Mouse (Mus musculus): ENCODE data around the gene Dock1.

Gene Dock1

GRCm38 (mm10) chr7:134961608-134962007 is 291.2 kb downstream of the Dock1 start:
- no peak for DNase-seq (ENCODE audit: low spot score)

DNA sequence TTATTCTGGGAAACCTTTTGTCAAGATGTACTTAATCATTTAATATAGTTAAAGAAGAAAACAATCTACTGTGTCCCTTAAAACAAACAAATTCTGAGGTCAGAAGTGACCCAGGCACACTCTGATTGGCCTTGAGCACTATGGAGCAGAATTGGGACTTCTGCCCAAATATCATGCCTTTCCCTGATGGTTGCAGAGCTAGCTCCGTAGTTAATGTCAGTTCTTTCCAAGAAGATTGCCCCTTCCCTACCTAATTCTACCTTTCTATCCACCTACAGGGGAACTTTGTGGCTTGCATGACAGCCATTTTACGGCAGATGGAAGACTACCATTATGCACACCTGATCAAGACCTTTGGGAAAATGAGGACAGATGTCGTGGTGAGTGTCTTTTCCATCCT is 319.8 kb downstream of the Dock1 start:
- no peak for DNase-seq (ENCODE audit: low spot score)

- DNase-seq (ENCODE audit: low spot score) = no peak
Measured at GRCm38 (mm10) chr7:134990911-134991310, 320.5 kb downstream of the Dock1 start.

DNA sequence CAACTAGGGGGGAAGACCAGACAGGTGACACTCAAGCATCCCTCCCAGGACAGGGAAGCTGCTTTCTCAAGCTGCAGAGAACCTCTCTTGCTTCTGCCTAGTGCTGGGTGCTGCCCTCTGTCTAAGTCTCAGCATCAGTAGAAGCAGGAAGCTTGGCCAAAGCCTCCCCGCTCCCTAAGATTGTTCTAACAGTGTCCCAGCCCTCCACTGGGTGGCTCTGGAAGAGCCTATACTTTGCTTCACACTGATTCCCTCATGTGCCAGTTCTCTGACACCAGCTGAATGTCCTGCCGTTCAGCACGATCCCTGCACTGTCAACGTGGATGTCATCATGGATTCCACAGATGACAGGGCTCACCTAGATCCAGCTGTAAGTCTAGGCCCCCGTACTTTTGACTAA is 324.5 kb downstream of the Dock1 start:
- peak; percentile 4 for DNase-seq (ENCODE audit: low spot score)

DNA sequence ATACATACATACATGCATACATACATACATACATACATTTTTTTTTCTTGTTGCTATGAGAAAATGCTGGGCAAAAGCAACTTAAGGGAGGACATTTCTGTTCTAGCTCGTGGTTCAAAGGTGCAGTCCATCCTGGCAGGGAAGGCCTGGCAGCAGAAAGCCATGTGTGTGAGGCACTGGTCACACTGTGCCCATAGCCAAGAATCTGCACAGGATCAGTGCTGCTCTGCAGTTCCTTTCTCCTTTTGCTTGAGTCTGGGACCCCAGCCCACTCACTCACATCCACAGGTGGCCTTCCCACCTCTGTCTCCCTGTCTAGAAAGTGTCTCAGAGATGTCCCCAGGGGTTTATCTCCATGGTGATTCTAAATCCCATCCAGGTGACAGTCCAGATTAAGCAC is 331.8 kb downstream of the Dock1 start:
- DNase-seq (ENCODE audit: low spot score) = no peak

GRCm38 (mm10) chr7:135002891-135003290 is 332.4 kb downstream of the Dock1 start:
- DNase-seq (ENCODE audit: low spot score) = no peak

- DNase-seq (ENCODE audit: low spot score) = no peak
Measured at GRCm38 (mm10) chr7:135005964-135006560, 335.6 kb downstream of the Dock1 start.

- no peak for DNase-seq (ENCODE audit: low spot score)
Measured at GRCm38 (mm10) chr7:135008021-135008420, 337.6 kb downstream of the Dock1 start.

DNA sequence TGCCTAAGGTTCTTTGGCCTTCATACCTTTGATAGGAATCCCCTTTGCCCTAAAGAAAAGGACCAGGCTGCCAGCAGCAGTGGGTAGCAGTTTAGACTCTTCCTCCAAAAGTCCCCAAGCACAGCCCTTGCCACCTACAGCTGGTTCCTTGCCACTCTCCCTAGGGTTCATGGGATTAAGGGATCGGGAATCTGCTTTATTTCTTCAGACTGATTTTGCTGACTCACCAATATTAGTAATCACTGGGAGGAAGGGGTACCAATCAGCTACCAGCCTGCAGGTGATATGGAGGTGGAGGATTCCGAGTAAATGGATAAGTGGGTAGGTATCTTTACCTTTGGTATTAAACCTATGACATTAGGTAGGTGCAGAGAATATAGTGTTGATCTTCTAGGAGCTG is 340.5 kb downstream of the Dock1 start:
- no peak for DNase-seq (ENCODE audit: low spot score)

GRCm38 (mm10) chr7:135017531-135017930 is 347.1 kb downstream of the Dock1 start:
- no peak for DNase-seq (ENCODE audit: low spot score)

GRCm38 (mm10) chr7:135020762-135021161 is 350.3 kb downstream of the Dock1 start:
- DNase-seq (ENCODE audit: low spot score) = no peak

- no peak for DNase-seq (ENCODE audit: low spot score)
Measured at GRCm38 (mm10) chr7:135021544-135022100, 351.2 kb downstream of the Dock1 start.

- no peak for DNase-seq (ENCODE audit: low spot score)
Measured at GRCm38 (mm10) chr7:135024531-135024930, 354.1 kb downstream of the Dock1 start.

DNA sequence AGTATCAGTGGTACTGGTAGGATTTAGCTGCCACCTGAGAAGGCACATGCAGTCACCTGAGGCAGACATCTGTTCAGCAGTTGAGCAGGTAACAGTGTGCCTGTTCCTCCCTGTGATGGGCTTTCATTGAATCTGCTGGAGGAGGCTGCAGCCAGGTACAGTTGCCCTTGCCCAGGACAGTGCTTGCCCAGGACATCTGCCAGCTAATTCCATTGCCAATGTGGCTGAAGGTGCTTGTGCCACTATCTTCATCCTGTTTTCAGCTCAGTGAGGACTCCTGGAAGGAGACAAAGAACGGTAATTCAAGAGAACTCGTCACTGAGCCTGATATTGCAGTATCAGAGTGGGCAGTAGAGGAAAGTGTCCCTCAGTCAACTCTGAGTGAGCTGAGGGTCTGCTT is 358.3 kb downstream of the Dock1 start:
- DNase-seq (ENCODE audit: low spot score) = no peak

DNA sequence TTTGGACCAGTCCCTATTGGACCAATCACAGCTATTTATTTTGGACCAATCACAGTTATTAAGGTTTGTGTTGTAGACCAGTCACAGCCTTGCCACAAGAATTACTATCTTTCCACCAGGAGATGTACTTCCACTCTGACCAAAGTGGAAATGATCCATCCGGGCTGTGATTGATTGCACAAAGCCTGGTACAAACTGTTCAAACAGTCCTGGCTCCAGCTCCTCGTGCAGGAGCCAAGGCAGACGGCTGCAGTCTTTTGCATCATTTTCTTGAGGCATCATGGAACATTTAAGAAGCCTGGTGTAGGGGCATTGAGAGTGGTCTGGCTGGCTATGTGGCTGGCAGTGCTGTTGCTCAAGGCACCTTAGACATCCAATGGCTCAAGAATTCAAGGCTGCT is 358.7 kb downstream of the Dock1 start:
- DNase-seq (ENCODE audit: low spot score) = no peak

- DNase-seq (ENCODE audit: low spot score) = no peak
Measured at GRCm38 (mm10) chr7:135031466-135031865, 361.0 kb downstream of the Dock1 start.

DNA sequence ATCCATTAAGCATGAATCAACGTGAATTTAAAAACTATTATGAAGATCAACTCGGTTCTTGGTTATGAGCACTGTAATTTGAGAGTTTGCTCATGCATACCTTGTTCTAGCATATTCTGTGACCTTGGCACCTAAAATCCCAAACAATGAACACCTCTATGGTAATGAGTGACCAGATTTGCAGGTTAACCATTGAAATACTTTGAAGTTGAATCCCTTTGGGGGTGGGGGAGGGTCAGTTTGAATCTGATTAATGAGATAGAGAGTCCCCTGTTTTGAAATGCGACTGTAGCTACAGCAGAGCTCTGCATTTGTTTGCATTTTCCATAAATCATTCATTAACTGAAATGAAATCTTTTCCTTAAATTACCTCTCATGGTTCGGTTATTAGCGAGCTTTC is 364.4 kb downstream of the Dock1 start:
- no peak for DNase-seq (ENCODE audit: low spot score)

DNA sequence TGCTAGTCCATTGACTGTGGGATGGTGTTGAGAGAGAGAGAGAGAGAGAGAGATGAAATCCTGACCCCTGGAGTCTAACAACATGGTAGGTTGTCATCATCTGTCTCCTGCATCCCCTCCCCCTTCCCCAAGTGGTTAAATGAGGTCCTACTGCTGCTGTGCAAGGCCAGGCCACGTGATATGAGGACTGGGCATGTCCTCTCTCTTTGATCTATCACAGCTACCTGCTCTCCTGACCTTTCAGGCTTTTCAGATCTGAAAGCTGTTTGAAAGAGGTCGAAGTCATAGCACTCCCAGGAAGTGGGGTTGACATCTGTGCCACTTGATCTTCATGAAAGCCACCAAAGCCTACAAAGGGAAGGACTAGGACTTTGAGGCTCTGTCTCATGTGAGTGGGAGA is 365.2 kb downstream of the Dock1 start:
- no peak for DNase-seq (ENCODE audit: low spot score)

- no peak for DNase-seq (ENCODE audit: low spot score)
Measured at GRCm38 (mm10) chr7:135038930-135039329, 368.5 kb downstream of the Dock1 start.

DNA sequence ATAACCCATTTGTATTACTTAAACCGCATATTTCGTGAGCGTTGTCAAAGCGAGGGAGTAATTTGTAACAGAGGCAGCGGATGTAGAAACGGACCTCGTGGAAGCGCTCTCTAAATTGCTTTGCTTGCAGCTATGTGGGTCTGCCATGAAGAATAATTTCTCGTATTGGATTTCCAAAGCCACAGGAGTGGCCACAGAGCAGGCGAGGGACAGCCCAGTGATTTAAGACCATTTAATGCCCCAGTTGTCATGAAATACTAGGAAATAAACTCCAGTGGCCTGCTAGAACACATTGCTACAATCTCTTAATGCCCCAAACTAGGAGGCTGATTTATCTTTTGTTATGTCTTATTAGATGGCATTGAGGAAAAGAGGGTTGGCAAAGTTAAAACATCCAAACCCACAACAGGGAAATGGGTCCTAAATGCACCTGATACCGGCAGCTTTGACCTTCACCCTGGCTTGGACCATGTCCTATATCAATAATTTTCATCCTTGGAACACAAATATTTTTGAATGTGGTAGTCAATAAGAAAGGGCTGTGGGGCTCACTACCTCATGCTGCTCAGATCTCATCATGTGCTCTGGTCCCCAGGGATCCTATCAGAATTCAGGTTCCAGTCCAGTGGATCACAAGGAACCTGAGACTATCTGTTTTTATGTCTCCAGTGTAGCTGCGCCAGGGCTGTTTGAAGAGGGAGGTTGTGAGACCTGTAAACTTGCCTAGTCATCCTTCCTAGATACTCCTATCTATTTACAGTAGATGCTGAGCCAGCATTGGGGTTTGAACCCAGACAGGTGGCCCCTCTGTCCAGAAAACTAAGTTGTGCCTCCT is 373.7 kb downstream of the Dock1 start:
- no peak for DNase-seq (ENCODE audit: low spot score)

GRCm38 (mm10) chr7:135049416-135049815 is 379.0 kb downstream of the Dock1 start:
- DNase-seq (ENCODE audit: low spot score) = no peak

GRCm38 (mm10) chr7:135053186-135053715 is 382.8 kb downstream of the Dock1 start:
- no peak for DNase-seq (ENCODE audit: low spot score)

DNA sequence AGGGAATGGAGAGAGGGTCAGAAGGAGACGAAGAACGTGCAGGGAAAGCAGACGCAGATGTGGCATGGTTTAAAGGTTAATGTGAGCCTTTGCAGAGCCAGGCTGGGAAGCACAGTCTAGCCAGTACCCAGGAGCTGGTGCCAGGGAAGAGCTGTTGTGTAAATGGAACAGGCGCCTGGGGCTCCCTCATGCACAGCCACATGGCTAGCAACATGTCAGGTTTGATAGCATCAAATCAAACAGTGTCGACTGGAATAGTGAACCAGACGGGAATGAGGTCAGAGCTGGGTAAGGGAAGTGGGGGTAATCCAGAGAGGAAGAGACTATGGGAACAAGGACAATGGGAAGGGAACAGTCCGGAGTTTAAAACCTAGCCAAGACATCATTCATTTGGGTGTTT is 384.2 kb downstream of the Dock1 start:
- no peak for DNase-seq (ENCODE audit: low spot score)

Measured in layer of hippocampus, adult 11-12 months (tissue).